Mouse (Mus musculus) limb, embryonic 13.5 days (tissue): ENCODE results near the gene Hjurp. TPM values are rescaled to one million over a fixed set of nuclear protein-coding genes. Genes with fewer than 3 reads are reported as not detected.

Source experiments
- ATAC-seq: fragments of 200-750 bp; cut with Nextera tagmentation; 2 replicates; pipeline ENCODE4 v1.8.0; 2017; ENCODE audit warnings: low read depth, moderate number of reproducible peaks, moderate TSS enrichment; ENCODE audit not compliant: low FRiP score
- H3K27ac ChIP-seq: fragments of 300-500 bp; sonication (generic); 2 replicates; pipeline ENCODE4 v1.5.1; 2015; ENCODE audit warnings: inconsistent platforms, mild to moderate bottlenecking, moderate library complexity
- H3K27me3 ChIP-seq: fragments of 300-500 bp; sonication (generic); 2 replicates; pipeline ENCODE4 v1.6.1; 2015; ENCODE audit warnings: mild to moderate bottlenecking, inconsistent platforms
- H3K36me3 ChIP-seq: fragments of 300-500 bp; sonication (generic); 2 replicates; pipeline ENCODE4 v1.6.1; 2015; ENCODE audit warnings: inconsistent platforms, mild to moderate bottlenecking, moderate library complexity
- H3K4me1 ChIP-seq: fragments of 300-500 bp; sonication (generic); 2 replicates; pipeline ENCODE4 v1.6.1; 2015; ENCODE audit warnings: inconsistent platforms
- H3K4me2 ChIP-seq: fragments of 300-500 bp; sonication (generic); replicated peaks from 2 replicates; pipeline ENCODE4 v1.6.1; 2015; ENCODE audit warnings: inconsistent platforms, mild to moderate bottlenecking, moderate library complexity
- H3K4me3 ChIP-seq: fragments of 300-500 bp; sonication (generic); 2 replicates; pipeline ENCODE4 v1.5.1; 2015; ENCODE audit warnings: moderate library complexity, mild to moderate bottlenecking, inconsistent platforms
- H3K9ac ChIP-seq: fragments of 300-500 bp; sonication (generic); 2 replicates; pipeline ENCODE4 v1.6.1; 2015; ENCODE audit warnings: mild to moderate bottlenecking, inconsistent platforms
- H3K9me3 ChIP-seq: fragments of 300-500 bp; sonication (generic); 2 replicates; pipeline ENCODE4 v1.6.1; 2016; ENCODE audit warnings: inconsistent platforms
- WGBS: fragments of 180-500 bp; shearing (Covaris S2); methylation state at CpG from one replicate; pipeline ENCODE4 v1.1.7; 2015; 5-methylcytosine and 5-hydroxymethylcytosine counted together
- polyA plus RNA-seq: library from polyadenylated mRNA; unstranded; fragments of >200 nt; fragmentation: Nextera tagmentation; extraction: Ambion mirVana; gene quantifications from 2 replicates; pipeline ENCODE4 v1.2.1, GENCODE M21; 2015

The Hjurp gene
- polyA plus RNA-seq, 1 experiment from 2014 or later = 205 TPM

GRCm38 (mm10) chr1:88237311-88237710, 40.1 kb downstream of the Hjurp start:
- Histone ChIP-seq H3K4me3 (no peak overlapping the region), H3K4me2 (no peak overlapping the region)
- ATAC-seq = no peak

GRCm38 (mm10) chr1:88235894-88236415, 41.5 kb downstream of the Hjurp start:
- WGBS = 67% methylated on average over 4 of the region's 4 CpGs

More at GRCm38 (mm10) chr1:88237311-88237710, 40.1 kb downstream of the Hjurp start:
- Histone ChIP-seq H3K9me3 (peaks cover 95% of the 10 kb centered on the region), H3K9ac (no peak overlapping the region), H3K36me3 (no peaks in the 10 kb centered on the region), H3K27ac (no peak overlapping the region), H3K27me3 (no peaks in the 10 kb centered on the region), H3K4me1 (no peaks in the 10 kb centered on the region)
- WGBS = 79% methylated on average over 5 of the region's 5 CpGs

GRCm38 (mm10) chr1:88235046-88235893, 42.2 kb downstream of the Hjurp start:
- no peak overlapping the region for H3K9ac ChIP-seq
- no peaks in the 10 kb centered on the region for H3K36me3 ChIP-seq
- no peaks in the 10 kb centered on the region for H3K27me3 ChIP-seq
- 65% methylated on average over 11 of the region's 11 CpGs for WGBS
- H3K4me3 ChIP-seq = no peak overlapping the region
- H3K4me1 ChIP-seq = no peaks in the 10 kb centered on the region
- peaks cover 97% of the 10 kb centered on the region for H3K9me3 ChIP-seq
- H3K4me2 ChIP-seq = no peak overlapping the region
- H3K27ac ChIP-seq = no peak overlapping the region
- 0 out of 2 replicates have a peak, but pooled peaks have one; percentile 1 for ATAC-seq

More at GRCm38 (mm10) chr1:88235894-88236415, 41.5 kb downstream of the Hjurp start:
- Histone ChIP-seq H3K27ac (no peak overlapping the region), H3K4me2 (no peak overlapping the region), H3K9me3 (peaks cover 97% of the 10 kb centered on the region), H3K4me1 (no peaks in the 10 kb centered on the region), H3K36me3 (no peaks in the 10 kb centered on the region), H3K27me3 (no peaks in the 10 kb centered on the region), H3K4me3 (no peak overlapping the region), H3K9ac (no peak overlapping the region)
- no peak for ATAC-seq

GRCm38 (mm10) chr1:88234646-88235045, 42.8 kb downstream of the Hjurp start:
- H3K4me2 ChIP-seq = no peak overlapping the region
- H3K27me3 ChIP-seq = no peaks in the 10 kb centered on the region
- 44% methylated on average over 5 of the region's 5 CpGs for WGBS
- ATAC-seq = no peak
- H3K9ac ChIP-seq = no peak overlapping the region
- H3K36me3 ChIP-seq = no peaks in the 10 kb centered on the region
- H3K9me3 ChIP-seq = peaks cover 97% of the 10 kb centered on the region
- no peak overlapping the region for H3K27ac ChIP-seq
- H3K4me3 ChIP-seq = no peak overlapping the region
- no peaks in the 10 kb centered on the region for H3K4me1 ChIP-seq

GRCm38 (mm10) chr1:88234248-88234610, 43.2 kb downstream of the Hjurp start:
- no peak overlapping the region for H3K27ac ChIP-seq
- H3K9me3 ChIP-seq = peaks cover 97% of the 10 kb centered on the region
- H3K36me3 ChIP-seq = no peaks in the 10 kb centered on the region
- no peaks in the 10 kb centered on the region for H3K27me3 ChIP-seq
- no peak for ATAC-seq
- no peaks in the 10 kb centered on the region for H3K4me1 ChIP-seq
- no peak overlapping the region for H3K9ac ChIP-seq
- WGBS = 65% methylated on average over 4 of the region's 4 CpGs
- no peak overlapping the region for H3K4me2 ChIP-seq
- no peak overlapping the region for H3K4me3 ChIP-seq

- Histone ChIP-seq H3K4me2 (no peak overlapping the region), H3K4me1 (no peaks in the 10 kb centered on the region), H3K36me3 (no peaks in the 10 kb centered on the region), H3K4me3 (no peak overlapping the region), H3K9ac (no peak overlapping the region), H3K9me3 (peaks cover 97% of the 10 kb centered on the region), H3K27me3 (no peaks in the 10 kb centered on the region), H3K27ac (no peak overlapping the region)
- 70% methylated on average over 14 of the region's 14 CpGs for WGBS
- ATAC-seq = no peak
Observed at GRCm38 (mm10) chr1:88233421-88234247, 43.8 kb downstream of the Hjurp start.

- Histone ChIP-seq H3K4me2 (no peak overlapping the region), H3K9ac (no peak overlapping the region), H3K9me3 (peaks cover 97% of the 10 kb centered on the region), H3K4me1 (no peaks in the 10 kb centered on the region), H3K27me3 (no peaks in the 10 kb centered on the region), H3K27ac (no peak overlapping the region), H3K4me3 (no peak overlapping the region), H3K36me3 (no peaks in the 10 kb centered on the region)
- 57% methylated on average over 3 of the region's 3 CpGs for WGBS
- ATAC-seq = no peak
Observed at GRCm38 (mm10) chr1:88232664-88233380, 44.6 kb downstream of the Hjurp start.

GRCm38 (mm10) chr1:88231803-88232499, 45.5 kb downstream of the Hjurp start:
- peaks cover 97% of the 10 kb centered on the region for H3K9me3 ChIP-seq
- no peak overlapping the region for H3K4me3 ChIP-seq
- no peaks in the 10 kb centered on the region for H3K4me1 ChIP-seq
- no peaks in the 10 kb centered on the region for H3K36me3 ChIP-seq
- H3K27me3 ChIP-seq = no peaks in the 10 kb centered on the region
- WGBS = 70% methylated on average over 7 of the region's 7 CpGs
- H3K9ac ChIP-seq = no peak overlapping the region
- no peak for ATAC-seq
- H3K4me2 ChIP-seq = no peak overlapping the region
- no peak overlapping the region for H3K27ac ChIP-seq

GRCm38 (mm10) chr1:88230981-88231802, 46.2 kb downstream of the Hjurp start:
- H3K27ac ChIP-seq = no peak overlapping the region
- H3K9ac ChIP-seq = no peak overlapping the region
- H3K4me2 ChIP-seq = no peak overlapping the region
- no peak for ATAC-seq
- no peaks in the 10 kb centered on the region for H3K36me3 ChIP-seq
- H3K9me3 ChIP-seq = peaks cover 100% of the 10 kb centered on the region
- no peak overlapping the region for H3K4me3 ChIP-seq
- 76% methylated on average over 6 of the region's 6 CpGs for WGBS
- no peaks in the 10 kb centered on the region for H3K27me3 ChIP-seq
- H3K4me1 ChIP-seq = no peaks in the 10 kb centered on the region

- Histone ChIP-seq H3K4me2 (no peak overlapping the region), H3K27ac (no peak overlapping the region), H3K27me3 (no peaks in the 10 kb centered on the region), H3K4me3 (no peak overlapping the region), H3K4me1 (no peaks in the 10 kb centered on the region), H3K9ac (no peak overlapping the region), H3K9me3 (peaks cover 100% of the 10 kb centered on the region), H3K36me3 (no peaks in the 10 kb centered on the region)
- no peak for ATAC-seq
- 73% methylated on average over 7 of the region's 7 CpGs for WGBS
Observed at GRCm38 (mm10) chr1:88230421-88230820, 47.0 kb downstream of the Hjurp start.

- Histone ChIP-seq H3K36me3 (no peaks in the 10 kb centered on the region), H3K4me2 (no peak overlapping the region), H3K4me3 (no peak overlapping the region), H3K9ac (no peak overlapping the region), H3K4me1 (no peaks in the 10 kb centered on the region), H3K9me3 (peaks cover 98% of the 10 kb centered on the region), H3K27ac (no peak overlapping the region), H3K27me3 (no peaks in the 10 kb centered on the region)
- WGBS = 83% methylated on average over 5 of the region's 5 CpGs
- ATAC-seq = no peak
Observed at GRCm38 (mm10) chr1:88229986-88230385, 47.4 kb downstream of the Hjurp start.
